Mouse (Mus musculus) left cerebral cortex, postnatal 10 days (tissue): ENCODE measurements around the gene Mrps15. TPM values are rescaled to one million over a fixed set of nuclear protein-coding genes. Genes with fewer than 3 reads are reported as not detected.

Source experiments
- DNase-seq, 2 experiments: peaks; one replicate each; pipeline ENCODE4 v3.0.0; 2021 to 2022; ENCODE audit warnings: low spot score in 2 of 2, mixed read lengths in 1 of 2; ENCODE audit errors: extremely low spot score in 1 of 2
- intact Hi-C: fragments of 180-260 bp; cut with DNase I; formaldehyde crosslinking; loops from one replicate; pipeline ENCODE4 v1.15.1; 2025
- total RNA-seq, 2 experiments: library from RNA; stranded (reverse); gene quantifications; 2 replicates each; pipeline ENCODE4 v1.2.3; 2021

Mrps15 gene
- total RNA-seq, result 10 to 100 TPM; 52.8 to 54.8 TPM

GRCm38 (mm10) chr4:126046851-126047585, at the start of gene Mrps15:
Gene Mrps15 (plus strand): TSS chr4:126046925.
- intact Hi-C loops, result no loop called here
- DNase-seq, result peak; percentile 81 to 91

DNA sequence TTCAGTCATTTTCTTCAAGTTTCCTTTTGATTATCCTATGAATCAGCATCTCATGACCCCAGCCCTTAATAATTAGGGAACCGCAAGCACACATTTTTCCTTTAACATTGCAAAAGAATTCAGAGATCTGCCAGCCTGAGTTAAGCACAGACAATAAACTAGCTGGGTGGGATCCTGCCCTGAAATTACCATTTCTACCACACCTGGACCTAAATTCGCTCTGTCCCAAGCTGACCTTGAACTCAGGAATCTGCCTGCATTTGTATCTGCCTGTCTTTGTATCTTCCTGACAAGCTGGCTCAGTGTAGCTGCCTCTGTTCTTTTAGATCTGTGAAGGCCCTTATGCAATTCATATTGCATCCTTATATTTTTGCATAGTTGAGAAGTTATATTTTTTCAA, 48.9 kb upstream of the Mrps15 start:
- intact Hi-C loops, result no loop called here
- DNase-seq, result no peak

- no peak for DNase-seq
- intact Hi-C loops, result no loop called here
Measured at GRCm38 (mm10) chr4:126001311-126002199, 45.2 kb upstream of the Mrps15 start.

DNA sequence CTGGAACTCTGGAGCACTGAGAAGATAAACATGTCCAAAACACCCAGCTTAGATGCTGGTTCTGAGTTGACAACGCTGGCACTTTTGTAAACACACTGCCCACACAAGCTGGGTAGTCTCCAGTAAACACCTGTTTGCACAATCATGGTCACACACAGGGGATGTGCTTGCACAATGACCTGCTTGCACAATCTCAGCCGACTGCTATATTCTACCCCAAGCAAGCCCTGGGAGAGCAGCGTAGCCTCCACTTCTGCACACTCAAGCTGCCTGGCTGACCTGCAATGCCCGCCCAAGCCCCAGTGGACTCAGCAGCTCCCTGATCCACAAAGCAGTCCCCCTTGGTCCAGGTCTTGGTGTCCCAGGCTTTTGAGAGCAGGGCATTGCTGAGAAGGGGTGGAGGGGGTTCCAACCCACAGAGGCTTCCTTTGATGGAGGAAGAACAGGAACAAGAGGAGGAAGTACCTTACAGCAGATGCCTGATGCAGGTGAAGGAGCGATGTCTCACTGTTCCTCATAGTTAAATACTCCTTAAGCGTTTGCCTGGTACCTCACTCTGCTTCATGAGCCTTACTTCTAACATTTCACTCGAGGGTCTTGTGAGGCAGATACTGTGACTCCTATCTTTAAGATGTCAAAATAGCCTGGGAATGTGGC, 28.9 kb upstream of the Mrps15 start:
- intact Hi-C loops, result no loop called here
- DNase-seq, result no peak

DNA sequence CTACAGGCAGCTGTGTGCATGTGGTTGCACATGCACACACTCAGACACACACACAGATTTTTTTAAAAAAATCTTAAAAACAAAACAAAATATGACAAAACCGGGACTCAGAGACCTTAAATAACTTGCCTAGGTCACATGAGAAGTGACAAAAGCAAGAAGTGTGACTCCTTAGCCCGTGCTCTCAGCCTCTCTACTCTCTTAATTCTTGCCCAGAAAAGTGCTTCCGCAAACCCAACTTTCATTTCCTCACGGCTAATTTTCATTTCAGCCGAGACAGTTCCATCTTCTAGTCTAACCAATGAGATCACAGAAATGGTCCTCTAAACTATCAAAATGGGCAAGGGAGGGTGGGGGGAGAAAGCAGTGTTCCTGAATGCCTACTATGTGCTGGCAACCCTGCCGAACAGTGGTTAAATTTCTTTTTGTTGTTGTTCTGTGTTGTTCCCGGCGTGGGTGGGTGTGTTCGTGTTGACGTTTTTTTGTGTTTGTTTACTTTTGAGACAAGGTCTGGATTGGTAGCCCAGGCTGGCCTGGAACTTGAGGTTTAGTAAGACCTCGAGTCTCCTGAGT, 27.7 kb upstream of the Mrps15 start:
- intact Hi-C loops, result no loop called here
- no peak for DNase-seq

DNA sequence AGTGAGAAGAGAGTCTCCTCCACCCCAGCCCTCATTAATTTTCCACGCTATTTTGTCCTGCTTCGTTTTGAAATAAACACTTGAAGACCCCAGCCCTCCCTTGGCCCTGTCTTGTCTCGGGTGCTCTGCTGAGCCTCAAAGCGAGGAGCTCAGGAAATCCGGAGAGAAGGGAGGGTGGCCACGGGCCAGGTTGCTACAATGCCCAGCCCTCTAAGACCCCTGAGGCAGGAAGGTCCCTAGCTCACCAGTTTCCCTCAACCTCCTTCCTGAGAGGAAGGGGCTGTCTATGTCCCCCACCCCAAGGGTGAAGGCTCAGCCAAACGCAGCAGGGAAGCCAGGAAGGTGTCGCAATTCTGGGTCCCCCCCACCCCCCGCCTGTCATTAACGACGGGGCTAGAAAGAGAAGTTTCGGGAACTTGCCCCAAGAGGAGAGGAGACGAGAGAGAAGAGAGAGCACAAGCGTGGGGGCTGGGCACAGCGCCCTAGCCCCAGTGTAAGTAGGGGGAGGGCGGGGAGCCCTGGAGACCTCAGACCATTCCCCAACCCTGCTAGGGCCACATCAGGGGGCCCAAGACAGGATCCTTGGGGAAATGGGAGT, 22.3 kb upstream of the Mrps15 start, which contains the start of gene Csf3r:
TSS of gene Csf3r (plus strand) at position 248 of the 598 bp plus-strand sequence.
- intact Hi-C loops, result no loop called here
- DNase-seq, result no peak

- intact Hi-C loops, result no loop called here
- DNase-seq, result no peak
Measured at GRCm38 (mm10) chr4:126025801-126026200, 20.9 kb upstream of the Mrps15 start.

GRCm38 (mm10) chr4:126027980-126028379, 18.7 kb upstream of the Mrps15 start:
- intact Hi-C loops, result no loop called here
- no peak for DNase-seq

DNA sequence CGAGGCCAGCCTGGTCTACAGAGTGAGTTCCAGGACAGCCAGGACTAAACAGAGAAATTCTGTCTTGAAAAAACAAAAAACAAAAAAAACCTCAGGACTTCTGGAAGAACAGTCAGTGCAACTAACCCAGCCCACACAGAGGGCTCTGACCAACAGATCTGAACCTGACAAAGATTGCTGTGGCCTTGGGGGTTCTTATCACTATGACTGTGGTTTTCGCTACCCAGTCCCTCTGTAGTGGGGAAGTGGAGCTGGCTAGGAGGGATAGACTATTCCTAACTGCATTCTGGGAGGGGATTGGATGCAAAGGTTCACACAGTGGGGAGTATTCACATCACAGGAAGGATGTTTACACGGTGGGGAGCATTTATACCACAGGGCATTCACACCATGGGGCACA, 17.7 kb upstream of the Mrps15 start:
- intact Hi-C loops, result no loop called here
- DNase-seq, result no peak

- intact Hi-C loops, result no loop called here
- no peak for DNase-seq
Measured at GRCm38 (mm10) chr4:126030705-126031104, 16.0 kb upstream of the Mrps15 start.

GRCm38 (mm10) chr4:126035413-126035812, 11.3 kb upstream of the Mrps15 start:
- intact Hi-C loops, result no loop called here
- no peak for DNase-seq

- peak in 1 of 2 experiments; percentile 56 for DNase-seq
Measured at GRCm38 (mm10) chr4:126051617-126052016, 4.9 kb downstream of the Mrps15 start.

DNA sequence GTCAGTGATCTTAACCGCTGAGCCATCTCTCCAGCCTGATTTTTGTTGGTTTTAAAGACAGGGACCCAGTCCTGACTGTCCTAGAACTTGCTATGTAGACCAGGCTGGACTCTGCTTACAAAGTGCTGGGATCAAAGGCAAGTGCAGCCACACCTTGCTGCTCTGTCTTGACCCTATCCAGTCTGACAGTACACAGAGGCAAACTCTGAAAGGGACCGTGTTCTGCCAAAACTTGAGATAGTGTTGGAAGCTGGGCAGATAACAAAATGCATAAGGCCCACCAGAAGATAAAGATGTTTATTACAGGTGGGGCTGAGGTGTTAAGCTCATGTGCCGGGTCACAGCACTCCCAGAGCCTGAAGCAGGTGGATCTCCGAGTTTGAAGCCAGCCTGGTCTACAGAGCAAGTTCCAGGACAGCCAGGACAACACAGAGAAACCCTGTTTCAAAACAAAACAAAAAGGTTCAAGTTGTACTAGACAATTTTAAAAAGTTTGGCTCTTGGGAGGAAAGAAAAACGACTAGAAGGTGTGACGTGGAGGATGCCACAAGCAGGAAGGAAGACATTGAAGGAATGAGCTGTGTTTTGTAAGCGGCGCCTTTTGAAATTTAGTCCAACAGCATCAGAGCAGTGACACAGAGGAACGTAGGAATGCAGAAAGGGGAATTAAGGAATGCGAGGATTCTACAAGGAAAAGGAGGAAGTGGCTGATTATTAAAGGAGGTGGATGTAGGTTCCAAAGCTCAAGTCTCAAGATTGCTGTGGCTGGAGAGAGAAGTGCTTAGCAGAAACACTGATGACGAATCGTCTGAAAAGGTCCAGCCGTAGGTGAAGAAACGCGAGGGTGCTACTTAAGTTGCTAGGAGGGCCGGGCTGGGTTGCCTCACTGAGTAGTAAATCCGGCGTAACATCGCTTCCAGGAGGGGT, 10.7 kb downstream of the Mrps15 start:
- intact Hi-C loops, result no loop called here
- DNase-seq, result no peak

More at GRCm38 (mm10) chr4:126051617-126052016, 4.9 kb downstream of the Mrps15 start:
- intact Hi-C loops, result no loop called here

DNA sequence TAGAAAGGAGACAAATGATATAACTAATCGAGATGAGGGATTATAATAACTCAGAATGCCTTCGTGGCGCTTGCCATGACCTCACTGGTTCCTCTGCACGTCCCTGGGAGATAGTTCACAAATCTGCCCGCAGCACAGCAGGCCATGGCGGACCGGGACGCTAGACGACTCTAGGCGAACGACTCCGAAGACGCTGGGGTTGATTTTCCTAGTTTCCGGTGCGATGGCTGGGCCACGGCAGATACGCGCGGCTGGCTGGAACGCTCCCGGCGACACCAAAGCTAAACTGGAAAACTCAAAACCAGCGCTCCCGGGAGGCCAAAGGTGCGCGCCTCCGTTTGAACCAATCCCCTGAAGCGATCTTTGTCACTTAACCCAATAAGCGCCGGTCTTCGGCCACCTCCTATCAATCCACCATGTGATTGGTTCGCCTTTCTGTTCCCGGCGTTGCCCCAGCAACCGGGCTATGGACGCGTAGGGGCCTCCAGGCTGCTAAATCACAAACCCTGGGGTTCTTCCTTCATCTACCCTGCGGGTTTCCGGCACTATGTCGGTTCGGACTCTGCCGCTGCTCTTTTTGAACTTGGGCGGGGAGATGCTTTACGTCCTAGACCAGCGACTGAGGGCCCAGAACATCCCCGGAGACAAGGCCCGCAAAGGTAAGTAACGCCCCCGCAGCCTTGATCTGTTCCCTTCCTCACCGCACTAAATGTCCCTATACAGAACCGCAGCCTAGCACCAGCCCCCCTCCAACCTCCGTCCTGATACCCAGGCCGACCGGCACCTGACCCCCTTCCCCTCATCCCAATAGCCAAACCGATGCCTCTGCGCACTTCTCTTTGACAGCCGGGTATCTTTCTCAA, 11.6 kb downstream of the Mrps15 start, which contains the start of gene Oscp1:
TSS of gene Oscp1 (plus strand) at position 432 of the 863 bp plus-strand sequence.
- peak; percentile 93 to 95 for DNase-seq
- intact Hi-C loops, result no loop called here

DNA sequence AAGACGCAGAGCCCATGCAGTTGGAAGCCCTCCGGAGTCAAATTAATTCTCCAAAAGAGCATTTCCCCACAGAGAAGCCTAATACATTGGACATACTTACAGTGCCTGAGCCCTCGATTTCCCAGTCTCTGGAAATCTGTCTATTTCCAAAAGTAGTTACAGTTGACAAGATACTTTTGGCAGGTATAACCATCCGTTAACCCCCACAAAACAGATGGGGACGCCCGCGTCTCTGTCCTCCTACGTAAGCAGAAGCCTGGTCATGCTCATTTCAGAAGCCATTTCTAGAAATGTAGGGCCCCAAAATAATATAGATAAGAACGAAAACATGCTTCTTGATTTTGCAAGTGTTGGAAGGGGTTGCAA, 12.3 kb downstream of the Mrps15 start:
- DNase-seq, result peak in 1 of 2 experiments; percentile 63
- intact Hi-C loops, result no loop called here

DNA sequence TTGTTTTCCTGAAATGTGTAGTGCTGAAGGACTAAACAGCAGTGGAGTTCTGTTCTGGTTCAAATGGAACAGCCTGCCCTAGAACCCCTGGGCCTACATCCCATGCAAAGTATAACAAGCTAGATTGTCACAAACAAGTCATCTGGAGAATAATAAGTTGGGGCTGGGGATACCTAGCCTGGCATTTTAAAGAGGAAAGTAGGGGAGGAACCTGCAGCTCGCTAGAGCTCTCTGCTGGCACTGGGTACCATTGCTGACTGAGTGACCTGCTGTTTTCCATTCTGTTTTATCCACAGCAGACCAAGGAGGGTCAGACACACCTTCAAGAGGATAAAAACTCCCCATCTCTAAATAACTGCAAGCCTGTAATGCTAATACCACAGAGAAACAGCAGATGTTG, 16.1 kb downstream of the Mrps15 start:
- intact Hi-C loops, result no loop called here
- no peak for DNase-seq

DNA sequence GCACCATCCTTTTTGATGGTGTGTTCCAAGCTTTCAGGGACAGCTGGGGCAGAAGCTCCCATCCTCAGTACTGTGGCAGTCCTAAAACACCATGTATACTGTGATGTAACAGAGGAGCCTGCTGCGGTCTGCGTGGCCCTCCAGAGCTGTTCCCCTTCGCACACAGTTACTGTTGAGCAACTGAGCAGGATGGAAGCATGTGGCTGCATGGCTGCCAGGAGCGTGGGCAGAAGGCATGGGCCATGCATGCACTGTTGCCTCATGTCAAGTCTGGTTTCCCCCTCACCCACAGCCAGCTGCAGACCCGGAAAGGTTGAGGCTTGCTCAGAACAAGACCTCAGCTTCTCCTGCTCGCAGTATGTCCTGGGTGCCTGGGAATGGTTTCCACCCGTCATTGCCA, 18.5 kb downstream of the Mrps15 start:
- intact Hi-C loops, result no loop called here
- DNase-seq, result peak in 1 of 2 experiments; percentile 45
